Mouse (Mus musculus): ENCODE data around the gene Hacd4. TPM values are rescaled to one million over a fixed set of nuclear protein-coding genes. Genes with fewer than 3 reads are reported as not detected.

The Hacd4 gene
- polyA plus RNA-seq, 1 experiment from 2014 or later, result 2.7 TPM

DNA sequence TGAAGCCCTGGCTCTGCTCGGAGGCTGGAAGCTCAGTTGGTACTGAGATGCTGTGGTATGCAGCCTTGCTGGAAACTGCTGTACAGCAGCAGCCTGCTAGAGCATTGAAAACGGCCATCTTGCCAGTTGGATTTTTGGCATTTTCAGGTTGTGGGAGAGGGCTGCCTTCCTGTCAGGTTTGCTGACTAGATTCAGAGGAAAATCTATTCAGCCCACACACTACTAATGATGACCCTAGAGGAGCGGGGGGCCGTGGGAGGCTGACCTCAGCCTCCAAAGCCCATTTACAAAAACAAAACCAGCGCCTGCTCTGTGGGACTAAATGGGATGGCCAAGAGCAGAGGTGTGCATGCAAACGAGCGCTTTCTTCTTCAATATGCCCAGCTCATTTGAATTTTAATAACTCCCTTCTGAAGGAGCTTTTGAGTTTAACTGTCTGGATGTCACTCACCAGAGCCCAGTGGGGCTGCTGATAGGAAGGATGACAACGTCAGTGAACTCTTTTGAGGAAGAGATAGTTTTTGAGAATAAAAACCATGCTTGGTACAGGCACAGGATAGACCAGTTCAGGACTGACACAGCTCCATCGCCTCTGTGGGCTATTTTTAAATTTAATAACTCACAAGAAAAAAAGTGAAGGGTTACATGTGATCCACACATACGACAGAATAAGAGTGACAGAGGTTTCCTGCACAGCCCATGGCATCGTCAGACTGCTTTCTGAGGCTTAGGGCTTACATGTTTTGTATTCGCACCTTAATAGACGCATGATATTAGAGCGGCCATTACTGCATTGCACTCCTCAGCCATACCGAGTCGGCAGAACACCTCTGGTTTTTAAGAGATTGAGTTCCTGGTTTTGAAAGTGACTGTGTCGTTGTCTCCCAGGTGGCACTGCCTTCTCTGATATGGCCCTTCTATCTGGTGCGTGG is 66.2 kb downstream of the Hacd4 start:
- peak overlapping the region; percentile 26; the same call in 1 of the 2 replicates for H3K4me2 ChIP-seq
- peak overlapping the region; percentile 58 for H3K27ac ChIP-seq
- no peak overlapping the region for H3K4me3 ChIP-seq (replicated peaks)
- ATAC-seq (ENCODE audit: low FRiP score), result peak; percentile 87
- H3K27me3 ChIP-seq, result no peaks in the 10 kb centered on the region
- H3K9me3 ChIP-seq, result no peaks in the 10 kb centered on the region
- H3K36me3 ChIP-seq (replicated peaks), result no peaks in the 10 kb centered on the region
- WGBS, result 47% methylated on average over 18 of the region's 18 CpGs
- H3K9ac ChIP-seq, result no peak overlapping the region
- H3K4me1 ChIP-seq, result peaks cover 9% of the 10 kb centered on the region

DNA sequence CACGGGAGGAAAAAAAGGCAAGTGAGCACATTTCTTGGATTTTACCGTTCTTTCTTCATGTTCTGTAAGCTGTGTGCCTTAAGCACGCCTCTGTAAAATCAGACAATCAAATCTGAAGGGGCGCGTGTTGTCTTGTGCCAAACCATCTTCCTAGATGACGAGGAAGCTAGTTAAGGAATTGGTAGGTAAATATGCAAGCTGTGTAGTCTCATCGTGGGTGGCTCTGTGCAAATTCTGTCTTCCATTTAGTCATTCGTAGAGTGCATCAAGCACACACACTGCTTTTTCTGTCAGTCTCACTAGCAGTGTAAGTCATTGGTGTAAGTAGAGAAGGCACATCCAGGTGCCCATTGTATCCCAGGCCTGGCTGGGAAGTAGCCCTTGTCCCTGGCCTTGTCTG is 67.9 kb downstream of the Hacd4 start:
- H3K4me1 ChIP-seq, result peaks cover 9% of the 10 kb centered on the region
- no peak overlapping the region for H3K9ac ChIP-seq
- no peak overlapping the region for H3K27ac ChIP-seq
- no peaks in the 10 kb centered on the region for H3K36me3 ChIP-seq (replicated peaks)
- no peaks in the 10 kb centered on the region for H3K27me3 ChIP-seq
- no peaks in the 10 kb centered on the region for H3K9me3 ChIP-seq
- H3K4me2 ChIP-seq, result no peak overlapping the region
- no peak overlapping the region for H3K4me3 ChIP-seq (replicated peaks)
- ATAC-seq (ENCODE audit: low FRiP score), result no peak
- WGBS, result 82% methylated on average over 8 of the region's 8 CpGs

DNA sequence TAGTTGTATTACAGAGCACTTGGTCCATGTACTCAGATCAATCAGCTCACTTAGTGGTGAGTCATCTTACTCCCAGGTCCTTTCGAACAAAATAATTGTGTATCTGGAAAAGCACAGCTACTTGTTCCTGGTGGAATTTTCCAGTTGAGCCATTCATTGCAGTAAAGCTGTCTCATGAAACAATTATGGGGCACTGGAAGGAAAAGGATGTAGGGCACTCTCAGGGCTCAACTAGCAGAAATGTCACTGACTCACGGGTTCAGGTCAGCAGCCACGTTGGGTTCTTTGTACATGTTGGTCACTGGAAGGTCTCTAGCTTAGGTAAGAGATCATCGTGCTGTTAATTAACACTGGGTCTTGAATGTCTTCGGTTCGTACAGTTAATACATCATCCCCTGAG is 68.8 kb downstream of the Hacd4 start:
- ATAC-seq (ENCODE audit: low FRiP score), result no peak
- H3K4me1 ChIP-seq, result peaks cover 9% of the 10 kb centered on the region
- no peak overlapping the region for H3K4me2 ChIP-seq
- no peak overlapping the region for H3K9ac ChIP-seq
- H3K9me3 ChIP-seq, result no peaks in the 10 kb centered on the region
- no peaks in the 10 kb centered on the region for H3K27me3 ChIP-seq
- H3K27ac ChIP-seq, result no peak overlapping the region
- no peak overlapping the region for H3K4me3 ChIP-seq (replicated peaks)
- 88% methylated on average over 6 of the region's 6 CpGs for WGBS
- H3K36me3 ChIP-seq (replicated peaks), result no peaks in the 10 kb centered on the region

DNA sequence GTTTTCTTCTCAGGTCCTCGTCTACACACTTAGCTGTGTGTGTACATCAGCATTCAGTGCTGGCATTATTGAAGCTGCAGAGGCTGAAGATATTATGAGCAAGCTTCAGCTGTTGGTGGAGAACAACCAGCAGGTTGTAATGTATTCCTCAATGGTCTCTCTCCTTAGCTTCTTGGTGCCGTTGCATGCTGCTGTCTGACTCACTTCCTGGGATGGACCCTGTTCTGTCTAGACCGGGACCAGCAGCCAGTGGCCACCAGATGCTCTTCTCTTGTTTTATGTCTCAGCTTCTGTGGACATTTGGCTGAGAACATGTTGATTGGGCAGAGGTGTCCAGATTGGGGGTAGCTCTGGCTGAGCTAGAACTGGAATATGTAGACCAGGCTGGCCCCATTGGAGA is 81.3 kb downstream of the Hacd4 start:
- WGBS, result 94% methylated on average over 3 of the region's 3 CpGs
- no peak for ATAC-seq (ENCODE audit: low FRiP score)
- no peaks in the 10 kb centered on the region for H3K9me3 ChIP-seq
- H3K27ac ChIP-seq, result no peak overlapping the region
- peaks cover 5% of the 10 kb centered on the region for H3K4me1 ChIP-seq
- no peak overlapping the region for H3K4me3 ChIP-seq (replicated peaks)
- no peaks in the 10 kb centered on the region for H3K27me3 ChIP-seq
- H3K9ac ChIP-seq, result no peak overlapping the region
- H3K36me3 ChIP-seq (replicated peaks), result no peaks in the 10 kb centered on the region
- no peak overlapping the region for H3K4me2 ChIP-seq

DNA sequence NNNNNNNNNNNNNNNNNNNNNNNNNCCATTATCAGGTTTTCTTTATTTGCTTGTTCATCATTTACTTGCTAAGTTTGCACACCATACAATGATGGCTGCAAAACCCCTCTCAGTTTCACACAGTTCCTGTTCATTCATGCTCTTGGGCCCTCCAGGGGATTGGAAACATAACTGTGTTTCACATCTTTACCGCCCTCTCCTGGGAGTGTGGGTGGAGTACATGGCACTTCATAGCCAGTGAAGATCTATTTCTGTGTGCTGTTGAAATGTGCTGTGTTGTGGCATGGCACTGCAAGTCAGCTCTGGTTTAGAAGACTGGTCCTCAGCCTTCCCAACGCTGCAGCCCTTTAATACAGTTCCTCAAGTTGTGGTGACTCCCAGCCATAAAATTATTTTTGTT is 82.1 kb downstream of the Hacd4 start:
- no peak for ATAC-seq (ENCODE audit: low FRiP score)
- 57% methylated on average over 2 of the region's 2 CpGs for WGBS
- no peak overlapping the region for H3K9ac ChIP-seq
- H3K36me3 ChIP-seq (replicated peaks), result no peaks in the 10 kb centered on the region
- H3K4me2 ChIP-seq, result no peak overlapping the region
- peaks cover 5% of the 10 kb centered on the region for H3K4me1 ChIP-seq
- no peak overlapping the region for H3K27ac ChIP-seq
- no peak overlapping the region for H3K4me3 ChIP-seq (replicated peaks)
- no peaks in the 10 kb centered on the region for H3K27me3 ChIP-seq
- no peaks in the 10 kb centered on the region for H3K9me3 ChIP-seq

DNA sequence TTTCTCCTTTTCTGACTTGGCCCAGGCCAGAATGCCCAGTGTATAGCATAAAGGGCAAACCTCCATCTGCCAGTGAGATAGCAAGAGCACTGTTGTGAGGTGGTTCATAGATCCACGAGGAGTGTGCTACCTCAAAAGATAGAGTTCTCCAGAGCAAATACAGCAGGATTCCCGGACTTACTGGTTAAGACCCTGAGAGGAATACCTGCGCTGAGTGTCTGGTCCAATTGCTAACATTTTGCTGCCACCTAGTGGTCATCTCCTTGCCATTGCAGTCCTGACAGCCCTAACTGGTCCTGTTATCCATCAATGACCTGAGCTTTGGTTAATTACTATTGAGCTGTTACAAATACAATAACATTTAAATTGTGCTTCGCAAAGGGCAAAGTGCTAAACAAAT is 87.8 kb downstream of the Hacd4 start:
- Histone ChIP-seq H3K36me3 (replicated peaks) (no peaks in the 10 kb centered on the region), H3K4me2 (no peak overlapping the region), H3K4me1 (peaks cover 8% of the 10 kb centered on the region), H3K27me3 (no peaks in the 10 kb centered on the region), H3K9ac (no peak overlapping the region), H3K9me3 (no peaks in the 10 kb centered on the region), H3K4me3 (replicated peaks) (no peak overlapping the region), H3K27ac (no peak overlapping the region)
- ATAC-seq (ENCODE audit: low FRiP score), result peak; percentile 82
- WGBS, result 4% methylated on average over 4 of the region's 4 CpGs

Other genes with a start within 250 kb of the Hacd4 start
- not detected in 2 replicates for gene Ifnb1, start 83.8 kb upstream of the Hacd4 start, polyA plus RNA-seq (2016; fragmentation: Nextera tagmentation; extraction: Ambion mirVana)
- gene Ifna15, start 119.3 kb upstream of the Hacd4 start, polyA plus RNA-seq (2016; fragmentation: Nextera tagmentation; extraction: Ambion mirVana), result not detected in 2 replicates
- not detected in 2 replicates for gene Ifna14, start 132.9 kb upstream of the Hacd4 start, polyA plus RNA-seq (2016; fragmentation: Nextera tagmentation; extraction: Ambion mirVana)
- not detected in 2 replicates for gene Ifna9, start 153.5 kb upstream of the Hacd4 start, polyA plus RNA-seq (2016; fragmentation: Nextera tagmentation; extraction: Ambion mirVana)
- gene Ifna12, start 164.4 kb upstream of the Hacd4 start, polyA plus RNA-seq (2016; fragmentation: Nextera tagmentation; extraction: Ambion mirVana), result not detected in 2 replicates
- not detected in 2 replicates for gene C87499, start 195.5 kb upstream of the Hacd4 start, polyA plus RNA-seq (2016; fragmentation: Nextera tagmentation; extraction: Ambion mirVana)
- not detected in 2 replicates for gene Ifna13, start 205.5 kb upstream of the Hacd4 start, polyA plus RNA-seq (2016; fragmentation: Nextera tagmentation; extraction: Ambion mirVana)
- gene Ifna16, start 238.0 kb upstream of the Hacd4 start, polyA plus RNA-seq (2016; fragmentation: Nextera tagmentation; extraction: Ambion mirVana), result not detected in 2 replicates
- not detected in 2 replicates for gene Ifna2, start 245.0 kb upstream of the Hacd4 start, polyA plus RNA-seq (2016; fragmentation: Nextera tagmentation; extraction: Ambion mirVana)

Data from forebrain, embryonic 12.5 days (tissue).